Mouse (Mus musculus) liver (tissue): ENCODE results near the gene Pik3cb.
A peak's percentile ranks its signal among the peaks of the same experiment; 100 is the strongest.

Experiments used
- DNase-seq: peaks from one replicate; pipeline ENCODE4 v3.0.0-alpha.2; 2020; ENCODE audit warnings: mixed read lengths

Gene Pik3cb

DNA sequence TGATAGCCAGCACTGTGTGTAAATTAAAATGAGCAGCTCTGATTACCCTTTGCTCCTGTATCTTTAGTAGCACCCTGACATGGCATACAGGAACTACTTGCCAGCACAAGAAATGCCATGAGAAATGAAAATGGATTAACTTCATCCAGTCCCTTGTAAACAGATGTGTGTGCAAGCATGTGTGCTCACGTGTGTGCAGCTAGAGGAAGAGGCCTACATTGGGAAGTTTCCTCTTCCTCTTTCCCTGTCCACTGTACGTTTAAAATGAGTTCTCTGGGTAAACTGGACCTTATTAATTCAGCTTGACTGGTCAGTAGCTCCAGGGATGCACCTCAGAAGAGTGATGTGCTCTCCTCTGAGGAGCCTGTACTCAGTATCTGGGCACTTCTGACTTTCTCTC is 66.0 kb downstream of the Pik3cb start:
- no peak for DNase-seq

DNA sequence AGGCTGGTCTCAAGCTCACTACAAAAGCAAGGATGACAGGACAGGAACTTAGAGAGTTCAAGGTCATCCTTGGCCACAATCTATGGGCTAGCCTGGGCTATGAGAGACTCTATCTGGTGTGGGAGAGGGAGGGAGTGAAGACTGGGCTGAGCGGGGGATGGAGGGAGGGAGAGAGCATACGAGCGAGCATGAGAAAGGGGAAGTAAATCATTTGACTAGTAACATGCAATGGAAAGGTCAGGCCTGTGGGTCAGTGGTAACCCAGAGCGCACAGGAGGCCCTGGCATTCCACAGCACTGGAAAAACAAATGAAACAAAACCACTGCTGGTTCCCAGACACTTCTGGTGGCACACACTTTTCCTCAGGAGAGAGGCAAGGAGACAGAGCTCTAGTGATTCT is 67.9 kb downstream of the Pik3cb start:
- no peak for DNase-seq

DNA sequence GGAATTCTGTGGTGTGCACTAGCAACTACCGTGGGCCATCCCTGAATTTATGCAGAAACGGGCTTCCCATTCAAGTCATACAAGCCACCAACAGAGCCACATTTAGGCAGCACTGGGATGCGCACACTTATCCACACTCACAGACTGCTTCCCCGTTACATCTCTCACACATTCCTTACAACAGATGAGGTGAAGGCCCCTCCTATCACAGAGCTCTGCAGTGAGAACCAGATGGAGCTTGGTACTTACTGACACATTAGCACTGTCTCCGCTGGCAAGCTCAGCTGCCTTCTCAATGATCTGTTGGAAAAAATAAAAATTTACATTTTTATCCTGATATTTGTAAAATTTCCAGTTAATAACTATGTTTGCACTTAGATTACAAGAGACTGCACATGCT is 75.1 kb downstream of the Pik3cb start:
- DNase-seq: no peak

DNA sequence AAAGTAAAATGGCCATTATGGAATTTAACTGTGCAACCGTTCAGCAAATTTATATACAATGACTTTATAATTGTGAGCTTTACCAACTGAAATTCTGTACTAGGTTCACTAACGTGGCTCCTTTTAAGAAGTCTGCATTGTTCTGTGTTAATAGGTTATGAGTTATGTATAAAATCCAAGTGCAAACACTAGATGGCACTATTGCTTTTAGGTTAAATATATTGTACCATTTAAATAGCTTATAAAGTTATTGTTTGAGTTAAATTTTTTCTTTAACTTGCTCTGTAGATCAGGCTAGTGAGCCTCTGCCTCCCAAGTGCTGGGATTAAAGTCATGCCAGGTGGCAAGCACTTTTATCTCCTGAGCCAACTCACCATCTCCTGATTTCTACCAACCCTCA is 76.2 kb downstream of the Pik3cb start:
- no peak for DNase-seq

DNA sequence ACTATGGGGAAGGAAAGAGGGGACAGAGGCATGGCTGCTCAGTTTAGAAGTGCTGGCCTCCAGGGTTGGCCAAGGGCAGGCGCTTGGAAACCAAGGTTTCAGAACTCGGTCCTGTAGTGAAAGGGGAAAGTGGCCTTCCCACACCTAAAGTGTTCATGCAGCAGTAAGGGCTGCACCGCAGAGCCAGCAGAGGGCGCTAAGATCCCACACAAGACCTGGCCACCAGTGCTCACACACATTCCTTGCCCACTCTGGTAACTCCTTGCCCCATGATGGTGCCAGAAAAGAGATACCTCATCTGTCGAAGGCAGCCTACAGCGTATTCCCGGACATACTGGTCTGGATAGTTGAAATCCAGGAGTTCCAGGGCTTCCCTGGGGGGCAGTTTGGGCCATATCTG is 77.9 kb downstream of the Pik3cb start:
- peak; percentile 82 for DNase-seq

DNA sequence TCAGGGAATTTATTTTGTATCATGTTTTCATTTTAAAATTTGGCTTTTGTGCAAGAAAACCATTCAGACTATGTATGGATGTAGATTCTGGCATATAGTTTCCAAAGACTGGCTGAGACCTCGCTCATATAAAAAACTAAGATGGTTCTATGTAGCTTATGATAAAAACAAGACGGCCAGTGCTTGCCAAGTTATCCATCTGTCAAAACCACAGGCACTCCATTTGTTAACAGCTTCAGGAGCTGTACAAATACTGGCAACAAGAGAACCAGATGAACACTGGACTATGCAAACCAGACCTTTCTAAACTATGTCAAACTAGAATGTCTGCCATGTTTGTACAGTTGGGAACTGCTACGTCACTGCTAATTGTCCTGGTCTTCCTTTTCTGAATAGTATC is 82.7 kb downstream of the Pik3cb start:
- DNase-seq: no peak

DNA sequence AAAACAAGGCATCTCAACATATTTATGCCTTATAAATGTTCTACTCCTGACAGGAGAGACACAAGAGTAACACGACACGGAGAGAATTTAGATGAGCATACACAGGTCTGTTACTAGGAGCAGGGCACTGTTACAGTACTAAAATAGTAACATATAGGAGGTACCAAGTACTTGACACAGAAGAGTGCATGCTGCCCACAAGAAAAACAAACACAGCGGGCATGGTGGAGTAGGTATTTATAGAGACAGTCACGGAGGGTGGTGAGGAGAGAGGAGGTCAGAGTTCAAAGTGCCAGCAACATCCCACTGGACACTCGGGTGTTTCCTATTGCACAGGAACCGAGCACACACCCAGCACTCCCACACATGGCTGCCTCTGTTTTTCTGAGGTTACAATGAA is 90.7 kb downstream of the Pik3cb start:
- no peak for DNase-seq

DNA sequence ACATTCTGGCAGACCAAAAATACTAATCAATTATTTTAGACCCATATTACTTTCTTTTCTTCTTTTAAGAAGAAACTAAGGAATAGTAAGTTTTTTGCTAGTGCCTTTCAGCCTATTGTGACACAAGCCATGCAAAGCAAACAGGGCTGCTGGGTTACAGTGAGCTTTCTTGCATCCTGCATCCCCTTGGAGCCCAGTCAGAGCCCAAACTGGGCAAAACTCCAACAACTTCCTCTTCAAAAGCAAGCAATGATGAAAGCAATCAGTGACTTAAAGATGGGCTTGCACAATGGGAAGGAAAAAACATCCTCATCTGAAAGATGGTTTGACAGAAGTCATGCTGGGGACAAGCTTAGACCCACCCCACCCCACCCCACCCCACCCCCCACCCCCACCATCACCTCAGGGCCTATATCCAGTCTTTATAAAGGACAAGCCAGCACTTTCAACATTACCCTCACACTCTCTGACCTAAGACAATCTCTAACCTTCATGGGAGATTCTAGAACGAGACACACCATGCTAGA is 91.6 kb downstream of the Pik3cb start:
- no peak for DNase-seq

DNA sequence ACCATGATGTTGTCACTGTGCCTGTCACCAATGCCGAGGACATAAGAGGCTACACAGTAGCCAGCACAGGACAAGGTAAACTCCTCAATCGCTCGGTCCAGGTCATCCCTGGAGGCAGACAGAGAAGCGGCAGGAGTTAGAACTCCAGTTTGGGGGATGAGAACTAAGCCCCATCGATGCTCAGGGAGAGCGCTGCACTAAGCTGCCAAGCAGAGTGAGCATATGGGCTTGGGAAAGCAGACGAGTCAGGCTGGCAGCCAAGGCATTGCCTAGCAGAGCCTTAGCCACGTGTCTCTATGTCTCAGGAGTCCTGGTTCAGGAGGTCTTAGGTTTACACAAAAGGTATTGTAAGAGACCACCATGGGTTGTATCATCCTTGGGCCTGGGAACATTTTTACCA is 95.7 kb downstream of the Pik3cb start:
- no peak for DNase-seq

DNA sequence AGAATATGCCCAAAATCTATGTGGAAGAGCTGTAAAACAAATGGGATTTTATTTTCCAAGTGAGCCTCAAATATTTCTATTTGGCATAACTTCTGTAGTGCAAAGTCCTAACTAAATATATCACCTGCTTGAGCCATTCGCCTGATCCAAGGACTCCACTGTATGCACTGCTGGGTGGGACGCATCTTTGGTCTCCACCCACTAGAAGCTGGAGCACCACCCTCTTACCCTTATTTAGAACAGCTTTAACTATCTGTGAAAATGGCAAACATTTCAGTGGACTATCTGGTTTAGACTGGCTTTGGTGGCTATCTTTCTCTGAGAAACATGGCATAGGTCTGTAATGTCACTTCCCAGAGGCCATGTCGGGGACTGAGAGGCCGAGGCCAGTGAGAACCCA is 97.8 kb downstream of the Pik3cb start:
- no peak for DNase-seq

DNA sequence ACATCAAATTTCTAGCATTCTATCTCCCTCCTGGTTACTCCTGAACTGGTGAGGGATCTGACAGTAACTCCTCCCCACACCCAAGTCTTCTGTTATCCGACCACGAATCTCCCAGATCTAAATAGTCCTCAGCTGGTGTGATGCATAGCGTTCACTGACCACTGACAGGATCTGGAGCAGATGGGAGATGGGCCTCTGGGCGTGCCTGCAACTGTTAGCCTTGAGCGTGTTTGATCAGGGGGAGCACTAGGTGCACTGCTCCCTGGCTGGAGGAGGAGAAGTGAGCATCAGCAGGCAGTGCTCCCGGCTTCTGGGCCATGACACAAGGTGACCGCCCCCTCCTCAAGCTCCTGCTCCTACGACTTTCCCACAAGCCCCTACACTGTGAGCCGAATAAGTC is 98.4 kb downstream of the Pik3cb start:
- DNase-seq: no peak

DNA sequence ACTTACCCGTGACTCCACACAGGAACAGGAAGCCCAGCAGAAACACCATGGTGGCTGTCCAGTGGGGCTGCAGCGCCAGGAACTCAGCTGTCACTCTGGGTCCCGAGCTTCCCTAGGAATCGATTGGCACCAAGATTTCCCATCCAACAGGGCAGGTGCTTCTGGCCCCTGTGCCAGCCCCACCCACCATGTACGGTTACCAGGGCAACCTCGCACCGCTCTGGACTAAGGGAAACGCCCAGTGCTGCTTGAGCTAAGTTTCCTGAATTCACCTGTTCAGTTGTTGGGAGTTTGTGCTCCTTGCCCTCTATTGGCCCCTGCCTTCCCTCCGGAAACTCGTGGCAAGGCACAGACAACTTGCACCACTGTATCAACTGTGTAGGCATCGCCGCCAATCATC is 104.8 kb downstream of the Pik3cb start, which contains the start of gene Gm1123:
Gm1123 (minus strand) TSS at position 141 of the 400 bp plus-strand sequence.
- DNase-seq: no peak

DNA sequence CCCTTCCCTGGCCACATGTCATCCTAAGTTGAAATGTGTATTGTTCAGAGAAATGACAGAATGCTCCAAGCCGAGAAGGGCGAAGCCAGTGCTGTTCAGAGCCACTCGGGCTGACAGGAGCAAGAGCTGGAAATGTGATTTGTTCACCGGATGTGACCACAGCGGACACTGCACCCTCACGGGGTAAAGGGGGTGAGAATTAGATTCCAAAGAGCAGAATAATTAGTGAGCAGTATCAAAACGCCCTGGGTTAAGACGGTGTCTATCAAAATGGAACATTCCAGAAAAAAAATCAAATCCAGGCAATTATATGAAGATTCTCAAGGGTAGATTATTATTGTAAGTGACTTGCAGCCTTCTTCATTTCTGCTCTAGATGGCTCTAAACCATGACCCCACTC is 106.3 kb downstream of the Pik3cb start:
- no peak for DNase-seq

DNA sequence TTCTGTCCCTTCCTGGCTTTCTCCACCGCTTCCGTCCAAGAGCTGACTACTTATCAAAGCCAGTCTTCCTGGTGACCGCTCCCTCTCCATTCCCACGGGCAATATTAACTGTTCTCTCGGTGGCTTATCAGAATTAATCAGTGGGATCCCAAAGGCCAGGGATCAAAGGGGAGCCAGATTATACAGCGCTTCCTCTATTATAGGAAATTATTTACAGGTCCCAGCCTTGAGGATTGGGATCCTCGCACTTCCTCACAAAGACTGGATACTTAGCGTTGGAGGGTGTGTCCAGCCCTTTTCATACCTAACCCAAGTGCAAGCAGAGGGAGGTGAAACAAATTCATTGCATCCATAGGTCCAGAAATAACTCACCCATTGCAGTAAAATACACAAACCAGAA is 108.4 kb downstream of the Pik3cb start:
- no peak for DNase-seq

DNA sequence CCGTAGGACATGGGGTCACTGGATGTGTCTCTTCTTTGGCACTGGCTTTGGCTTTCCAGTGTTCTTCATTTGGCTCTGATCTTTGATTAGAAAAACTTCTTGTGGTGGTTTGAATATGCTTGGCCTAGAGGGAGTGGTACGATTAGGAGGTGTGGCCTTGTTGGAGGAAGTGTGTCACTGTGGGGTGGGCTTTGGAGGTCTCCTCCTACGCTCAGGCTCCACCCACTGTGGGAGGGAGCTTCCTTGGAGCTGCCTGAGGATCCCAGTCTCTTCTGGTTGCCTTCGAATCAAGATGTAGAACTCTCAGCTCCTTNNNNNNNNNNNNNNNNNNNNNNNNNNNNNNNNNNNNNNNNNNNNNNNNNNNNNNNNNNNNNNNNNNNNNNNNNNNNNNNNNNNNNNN is 118.7 kb downstream of the Pik3cb start:
- no peak for DNase-seq

DNA sequence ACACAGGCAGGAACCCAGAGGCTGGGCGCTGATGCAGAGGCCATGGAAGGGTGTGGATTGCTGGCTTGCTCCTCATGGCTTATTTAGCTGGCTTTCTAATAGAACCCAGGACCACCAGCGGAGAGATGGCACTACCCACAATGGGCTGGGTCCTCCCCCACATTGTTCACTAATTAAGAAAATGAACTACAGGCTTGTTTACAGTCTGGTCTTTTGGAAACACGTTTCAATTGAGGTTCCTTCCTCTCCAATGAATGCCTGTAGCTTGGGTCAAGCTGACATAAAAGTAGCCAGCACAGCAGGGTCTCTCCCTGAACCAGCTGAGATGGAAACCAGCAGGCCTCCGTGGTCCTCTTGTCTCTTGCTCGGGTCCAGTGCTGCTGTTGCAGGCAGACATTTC is 119.3 kb downstream of the Pik3cb start:
- DNase-seq: no peak

DNA sequence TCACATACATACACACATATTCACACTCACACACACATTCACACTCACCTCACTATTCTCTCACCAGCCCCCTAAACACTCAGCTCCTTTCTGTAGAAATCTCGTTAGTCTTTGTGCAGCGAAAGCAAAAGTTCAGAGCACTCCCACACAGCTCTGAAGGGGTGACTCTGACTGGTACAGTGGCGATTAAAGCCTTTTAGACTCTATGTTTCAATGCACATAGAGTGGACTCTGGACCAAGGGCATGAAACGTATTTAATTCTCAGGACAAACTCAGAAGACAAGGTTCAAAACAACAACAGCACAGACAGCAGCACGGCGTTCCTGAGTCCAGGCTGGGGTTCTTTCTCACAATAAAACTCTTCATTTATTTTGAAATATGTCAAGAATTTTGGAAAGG is 122.7 kb downstream of the Pik3cb start:
- DNase-seq: no peak

DNA sequence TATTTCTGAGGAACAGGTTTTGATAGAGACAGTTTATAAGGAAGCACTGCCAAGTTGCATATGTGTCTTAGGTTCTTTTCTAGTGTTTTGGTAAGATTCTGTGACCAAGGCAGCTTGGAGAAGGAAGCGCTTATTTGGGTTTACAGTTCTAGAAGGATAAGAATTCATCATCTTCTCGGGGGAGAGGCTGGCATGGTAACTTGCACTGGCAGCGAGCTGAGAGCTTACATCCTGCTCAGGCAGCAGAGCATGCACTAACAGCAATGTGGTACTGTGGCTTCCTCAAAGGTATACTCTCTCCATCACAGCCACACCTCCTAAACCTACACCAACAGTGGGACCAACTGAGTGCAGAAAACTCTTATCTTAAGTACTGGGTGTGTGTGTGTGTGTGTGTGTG is 123.7 kb downstream of the Pik3cb start:
- no peak for DNase-seq

DNA sequence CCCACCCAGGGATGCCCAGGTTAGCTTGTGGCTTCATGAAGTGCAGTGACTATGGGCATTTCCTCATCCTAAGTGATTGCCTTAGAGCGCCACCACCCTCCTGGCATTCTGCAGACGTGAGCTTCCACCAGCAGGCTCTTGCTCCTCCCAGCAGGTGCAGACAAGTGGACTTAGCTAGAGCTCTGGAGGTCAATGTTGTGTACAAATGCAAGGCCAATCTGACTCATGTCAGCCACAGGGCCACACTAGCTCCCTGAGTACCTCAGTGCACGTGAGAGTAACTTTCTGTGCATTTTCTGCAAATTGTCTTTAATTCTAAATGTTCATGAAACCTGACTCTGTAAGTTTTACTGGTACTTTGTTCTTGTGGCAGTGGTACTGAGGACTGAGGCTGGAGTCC is 124.1 kb downstream of the Pik3cb start:
- no peak for DNase-seq

DNA sequence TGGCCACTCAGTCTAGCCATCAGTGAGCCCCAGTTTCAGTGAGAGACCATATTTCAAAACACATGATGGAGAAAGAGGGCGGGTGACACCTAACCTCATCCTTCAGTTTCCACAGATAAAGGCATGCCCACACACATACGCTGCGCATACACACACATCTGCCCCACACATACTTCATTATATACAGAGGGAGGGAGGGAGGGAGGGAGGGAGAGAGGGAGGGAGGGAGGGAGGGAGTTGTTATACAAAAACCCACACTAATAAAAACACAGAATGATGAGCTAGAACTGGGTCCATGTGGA is 130.6 kb downstream of the Pik3cb start:
- no peak for DNase-seq

DNA sequence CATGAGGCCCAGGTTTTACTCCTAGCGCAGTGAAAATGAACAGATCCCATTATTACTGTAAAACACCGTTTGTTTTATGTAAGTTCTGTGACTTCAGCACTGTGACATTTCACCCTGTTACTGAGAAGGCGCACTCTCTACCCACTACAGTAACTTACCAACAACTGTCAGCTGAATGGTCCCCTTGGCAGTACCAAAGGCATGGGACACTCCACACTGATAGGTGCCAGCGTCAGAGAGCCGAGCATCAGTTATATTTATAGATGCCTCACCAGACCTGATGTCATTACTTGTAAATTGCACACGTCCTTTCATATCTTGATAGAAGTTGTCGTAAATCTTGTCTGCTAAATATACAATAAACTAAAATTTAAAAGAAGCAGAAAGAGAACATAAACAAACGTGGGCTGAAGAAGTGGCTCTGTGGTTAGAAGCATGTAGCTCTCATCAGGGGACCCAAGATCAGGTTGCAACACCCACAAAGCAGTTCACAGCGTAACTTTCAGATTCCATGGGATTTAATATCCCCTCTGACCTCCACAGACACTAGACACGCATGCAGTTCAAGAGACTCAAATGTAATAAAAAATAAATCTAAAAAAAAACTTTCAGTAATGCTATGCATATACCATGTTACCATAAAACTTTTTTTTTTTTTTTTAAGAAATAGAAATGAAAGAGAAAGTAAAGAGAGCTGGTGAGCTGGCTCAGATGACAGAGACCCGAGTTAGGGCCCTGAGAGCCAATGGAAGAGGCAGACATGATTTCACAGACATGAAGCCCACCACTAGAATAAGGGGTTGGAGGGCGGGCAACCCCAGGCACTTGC is 131.1 kb downstream of the Pik3cb start:
- no peak for DNase-seq

DNA sequence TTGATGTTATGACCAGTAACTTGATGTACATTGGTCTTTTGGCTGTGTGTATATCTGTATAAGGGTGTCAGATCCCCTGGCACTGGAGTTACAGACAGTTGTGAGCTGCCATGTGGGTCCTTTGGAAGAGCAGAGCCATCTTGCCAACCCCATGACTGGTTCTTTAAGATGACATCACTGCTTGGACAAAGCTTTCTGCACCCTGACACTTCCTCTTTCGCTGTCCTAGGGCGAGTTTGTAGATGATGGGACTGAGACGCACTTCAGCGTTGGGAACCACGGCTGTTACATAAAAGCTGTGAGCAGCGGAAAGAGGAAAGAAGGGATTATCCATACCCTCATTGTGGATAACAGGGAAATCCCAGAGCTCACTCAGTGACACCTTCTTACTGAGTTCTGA is 139.1 kb downstream of the Pik3cb start:
- no peak for DNase-seq

DNA sequence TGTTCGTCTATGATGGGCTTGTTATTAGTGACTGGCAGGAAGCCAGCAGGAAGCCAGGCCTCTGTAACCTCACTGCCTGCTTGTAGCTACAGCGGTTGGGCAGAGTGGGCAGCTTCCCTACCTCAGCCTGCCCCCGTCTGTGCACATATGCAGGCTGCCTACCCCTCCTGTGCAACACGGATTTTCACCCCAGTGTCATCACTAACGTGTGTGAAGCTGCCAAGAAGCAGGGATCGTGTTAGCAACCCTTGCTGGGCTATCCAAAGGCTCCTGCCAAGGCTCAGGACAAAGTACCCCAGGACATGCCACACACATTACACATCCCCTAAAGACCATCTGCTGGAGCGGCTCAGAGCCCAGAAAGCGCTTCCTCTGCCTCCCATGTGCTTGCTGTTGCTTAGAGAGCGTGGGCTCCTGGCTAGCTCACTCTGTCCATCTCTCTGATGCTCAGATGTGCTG is 140.5 kb downstream of the Pik3cb start:
- DNase-seq: peak; percentile 10

DNA sequence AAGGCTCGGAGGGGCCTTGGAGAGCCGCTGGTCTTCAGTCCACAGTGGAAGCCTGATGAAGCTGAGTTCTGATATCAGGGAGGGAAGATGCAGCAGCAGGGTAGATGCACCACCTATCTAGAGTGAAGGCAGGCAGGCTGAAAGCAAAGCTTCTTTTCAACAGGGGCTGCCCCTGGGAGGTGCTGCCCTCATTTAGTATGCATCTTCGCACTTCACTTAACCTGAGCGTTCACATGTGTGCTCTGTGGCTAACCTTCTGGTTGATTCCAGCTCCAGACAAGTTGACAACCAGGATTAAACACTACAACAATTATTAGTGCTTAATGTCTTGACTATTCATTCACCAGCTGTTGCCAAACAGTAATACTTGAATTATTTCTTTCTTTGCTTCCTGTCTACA is 146.3 kb downstream of the Pik3cb start:
- no peak for DNase-seq

DNA sequence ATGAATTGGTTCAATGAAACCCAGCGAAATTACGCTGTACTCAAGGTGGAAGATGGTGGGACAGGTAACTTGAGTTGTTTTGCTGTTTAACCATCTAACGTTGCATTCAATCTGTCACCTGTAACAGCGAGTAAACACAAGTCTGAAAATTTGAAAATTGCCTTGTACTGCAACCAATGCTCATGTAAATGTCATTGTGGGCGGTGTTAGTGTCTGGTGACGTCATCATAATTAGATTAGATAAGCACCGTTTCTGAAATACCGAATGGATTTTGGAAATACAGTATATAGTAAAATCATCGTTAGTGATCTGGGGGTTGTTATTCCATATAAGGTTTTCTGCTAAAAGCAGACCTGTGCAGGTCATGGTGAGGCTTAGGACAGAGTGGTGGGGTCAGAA is 153.3 kb downstream of the Pik3cb start:
- DNase-seq: no peak
